Mouse (Mus musculus): Measurements from ENCODE around the gene Gm16867. TPM values are rescaled to one million over a fixed set of nuclear protein-coding genes. Genes with fewer than 3 reads are reported as not detected.
A peak's percentile ranks its signal among the peaks of the same experiment; 100 is the strongest.
"Not testable (repeated sequence)": the region's sequence is repeated elsewhere in the genome, so short reads cannot be mapped to it uniquely, and the experiment has no call there.

The Gm16867 gene
- polyA plus RNA-seq, 1 experiment from 2014 or later: not detected

DNA sequence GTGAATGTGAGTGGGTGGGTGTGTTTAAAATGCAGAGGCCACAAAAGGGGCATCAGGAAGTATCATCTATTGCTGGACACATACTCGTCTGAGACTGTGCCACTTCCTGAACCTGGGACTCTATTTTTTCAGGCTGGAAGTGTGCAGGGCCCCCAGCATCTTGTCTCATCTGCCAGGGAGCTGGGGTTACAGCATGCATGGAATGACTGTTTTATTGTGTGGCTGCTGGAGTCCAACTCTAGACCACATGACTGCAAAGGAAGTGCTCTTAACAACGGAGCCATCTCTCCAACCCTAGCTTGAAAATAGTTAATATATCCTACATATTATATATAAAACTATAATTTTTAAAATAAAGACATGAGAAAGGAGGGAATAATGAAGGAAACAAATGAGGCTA is 29.8 kb downstream of the Gm16867 start:
- not testable (repeated sequence) for H3K4me2 ChIP-seq (ENCODE audit: low read depth, low read length); H3K9ac ChIP-seq (ENCODE audit: low read length); ATAC-seq (ENCODE audit: insufficient read depth, low FRiP score); H3K4me1 ChIP-seq (ENCODE audit: control insufficient read depth, insufficient read depth, low read length); H3K4me3 ChIP-seq (replicated peaks; ENCODE audit: low read length); H3K27ac ChIP-seq (ENCODE audit: low read length); H3K9me3 ChIP-seq (replicated peaks; ENCODE audit: control insufficient read depth, low read length); H3K27me3 ChIP-seq (ENCODE audit: control insufficient read depth, insufficient read depth, low read length); H3K36me3 ChIP-seq (ENCODE audit: control insufficient read depth, insufficient read depth, low read length)
- WGBS: no CpG with 5 or more reads among the region's 2 CpGs

DNA sequence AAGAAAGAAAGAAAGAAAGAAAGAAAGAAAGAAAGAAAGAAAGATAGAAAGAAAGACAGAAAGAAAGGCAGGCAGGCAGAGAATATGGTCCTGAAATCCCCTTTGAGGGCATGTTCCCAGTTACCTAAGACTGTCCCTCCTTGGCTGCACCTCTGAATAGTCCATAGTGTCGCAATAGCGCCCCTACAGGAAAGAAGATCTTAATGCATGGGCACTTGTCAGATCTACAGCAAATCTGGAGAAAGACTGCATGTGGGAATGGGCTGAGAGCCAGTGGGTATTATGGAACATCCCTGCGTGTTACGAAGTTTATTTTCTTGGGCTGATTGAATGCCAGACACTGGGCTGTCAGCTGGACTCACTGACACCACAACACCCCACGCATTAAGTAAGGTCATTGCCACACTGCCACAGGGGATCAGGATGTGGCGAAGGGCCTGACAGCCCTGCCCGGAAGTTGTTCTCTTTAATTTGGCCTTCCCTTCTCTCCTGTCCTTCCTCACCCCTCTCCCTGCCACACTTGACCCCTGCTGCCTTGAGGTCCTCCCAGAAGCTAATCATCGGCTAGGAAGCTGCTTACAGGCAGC is 32.9 kb downstream of the Gm16867 start:
- H3K27ac ChIP-seq (ENCODE audit: low read length); H3K27me3 ChIP-seq (ENCODE audit: control insufficient read depth, insufficient read depth, low read length); H3K4me1 ChIP-seq (ENCODE audit: control insufficient read depth, insufficient read depth, low read length); H3K4me2 ChIP-seq (ENCODE audit: low read depth, low read length); H3K9me3 ChIP-seq (replicated peaks; ENCODE audit: control insufficient read depth, low read length); H3K9ac ChIP-seq (ENCODE audit: low read length); ATAC-seq (ENCODE audit: insufficient read depth, low FRiP score); H3K4me3 ChIP-seq (replicated peaks; ENCODE audit: low read length); H3K36me3 ChIP-seq (ENCODE audit: control insufficient read depth, insufficient read depth, low read length): not testable (repeated sequence)
- no CpG with 5 or more reads among the region's 8 CpGs for WGBS

DNA sequence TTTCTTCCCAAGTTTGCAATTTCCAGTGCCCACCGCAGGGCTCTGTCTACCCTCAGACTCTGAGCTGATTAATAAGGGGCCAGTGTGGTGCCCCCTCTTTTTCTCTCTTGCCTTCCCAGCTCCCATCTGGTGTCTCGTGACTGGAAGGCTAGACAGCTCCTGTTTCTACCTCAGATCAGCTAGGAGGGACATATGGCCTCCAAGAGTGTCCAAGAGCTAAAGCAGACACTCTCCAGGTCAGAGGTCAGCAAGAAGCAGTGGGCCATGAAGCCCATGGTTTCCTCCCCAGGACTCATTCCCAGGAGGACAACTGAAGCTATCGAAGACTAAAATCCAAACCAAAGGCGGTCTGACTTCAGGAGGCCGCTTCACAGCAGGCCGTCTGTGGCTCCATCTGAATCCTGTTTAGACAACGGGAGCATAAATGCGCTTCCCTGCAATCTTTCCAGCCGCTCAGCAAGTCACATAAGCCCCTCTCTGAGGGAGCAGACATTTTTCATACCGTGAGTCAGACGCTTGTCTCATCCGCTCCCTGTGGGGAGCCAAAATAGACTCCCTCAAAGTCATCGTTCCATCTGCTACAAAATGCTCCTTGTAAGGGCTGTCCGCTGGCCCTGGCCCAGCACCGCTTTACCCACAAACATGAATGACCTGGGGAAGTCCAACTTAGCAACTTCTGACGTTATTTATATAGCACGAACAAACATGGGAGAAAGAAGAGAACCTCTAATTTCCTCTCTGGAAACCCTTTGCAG is 35.4 kb downstream of the Gm16867 start:
- not testable (repeated sequence) for H3K36me3 ChIP-seq (ENCODE audit: control insufficient read depth, insufficient read depth, low read length); ATAC-seq (ENCODE audit: insufficient read depth, low FRiP score); H3K4me1 ChIP-seq (ENCODE audit: control insufficient read depth, insufficient read depth, low read length); H3K27ac ChIP-seq (ENCODE audit: low read length); H3K9ac ChIP-seq (ENCODE audit: low read length); H3K4me3 ChIP-seq (replicated peaks; ENCODE audit: low read length); H3K9me3 ChIP-seq (replicated peaks; ENCODE audit: control insufficient read depth, low read length); H3K4me2 ChIP-seq (ENCODE audit: low read depth, low read length); H3K27me3 ChIP-seq (ENCODE audit: control insufficient read depth, insufficient read depth, low read length)
- WGBS: no CpG with 5 or more reads among the region's 17 CpGs

DNA sequence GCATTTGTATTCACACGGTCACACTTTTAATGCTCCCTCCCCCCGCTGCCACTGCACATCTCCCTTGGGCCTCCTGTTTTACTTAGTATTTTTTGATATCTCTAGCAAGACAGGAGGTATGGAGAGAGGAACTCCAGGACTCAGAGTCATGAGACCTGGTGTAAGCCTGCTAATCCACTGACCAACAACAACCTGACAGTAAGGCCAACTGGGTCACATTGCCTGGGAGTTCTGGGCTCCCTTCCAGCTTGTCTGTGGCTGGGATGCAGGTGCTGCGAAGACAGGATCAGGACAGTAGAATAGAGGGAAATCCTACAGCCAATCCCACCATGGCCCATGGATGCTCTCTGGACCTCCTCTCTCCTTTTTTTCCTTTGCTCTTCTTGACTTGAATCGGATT is 38.7 kb downstream of the Gm16867 start:
- not testable (repeated sequence) for H3K4me1 ChIP-seq (ENCODE audit: control insufficient read depth, insufficient read depth, low read length); ATAC-seq (ENCODE audit: insufficient read depth, low FRiP score); H3K4me3 ChIP-seq (replicated peaks; ENCODE audit: low read length); H3K27ac ChIP-seq (ENCODE audit: low read length); H3K27me3 ChIP-seq (ENCODE audit: control insufficient read depth, insufficient read depth, low read length); H3K4me2 ChIP-seq (ENCODE audit: low read depth, low read length); H3K9me3 ChIP-seq (replicated peaks; ENCODE audit: control insufficient read depth, low read length); H3K9ac ChIP-seq (ENCODE audit: low read length); H3K36me3 ChIP-seq (ENCODE audit: control insufficient read depth, insufficient read depth, low read length)
- no CpG with 5 or more reads among the region's 4 CpGs for WGBS

DNA sequence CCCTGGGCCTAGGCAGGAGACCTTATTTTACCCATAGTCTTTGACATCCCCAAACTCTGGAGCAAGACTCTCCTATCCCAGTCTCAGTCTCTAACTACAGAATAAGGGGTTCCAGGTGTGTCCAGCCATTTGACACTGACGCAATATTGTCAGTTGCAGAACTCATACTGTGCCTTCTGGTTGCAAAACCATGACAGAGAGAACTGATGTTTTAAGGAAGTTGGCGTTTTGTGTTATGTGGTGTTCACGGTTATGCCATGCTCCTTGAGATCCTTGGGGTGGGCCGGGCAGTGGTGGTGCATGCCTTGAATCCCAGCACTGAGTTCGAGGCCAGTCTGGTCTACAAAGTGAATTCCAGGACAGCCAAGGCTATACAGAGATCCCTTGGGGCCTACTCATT is 45.5 kb downstream of the Gm16867 start:
- ATAC-seq (ENCODE audit: insufficient read depth, low FRiP score); H3K9ac ChIP-seq (ENCODE audit: low read length); H3K4me3 ChIP-seq (replicated peaks; ENCODE audit: low read length); H3K36me3 ChIP-seq (ENCODE audit: control insufficient read depth, insufficient read depth, low read length); H3K27ac ChIP-seq (ENCODE audit: low read length); H3K4me2 ChIP-seq (ENCODE audit: low read depth, low read length); H3K9me3 ChIP-seq (replicated peaks; ENCODE audit: control insufficient read depth, low read length); H3K4me1 ChIP-seq (ENCODE audit: control insufficient read depth, insufficient read depth, low read length); H3K27me3 ChIP-seq (ENCODE audit: control insufficient read depth, insufficient read depth, low read length): not testable (repeated sequence)
- no CpG with 5 or more reads among the region's 5 CpGs for WGBS

DNA sequence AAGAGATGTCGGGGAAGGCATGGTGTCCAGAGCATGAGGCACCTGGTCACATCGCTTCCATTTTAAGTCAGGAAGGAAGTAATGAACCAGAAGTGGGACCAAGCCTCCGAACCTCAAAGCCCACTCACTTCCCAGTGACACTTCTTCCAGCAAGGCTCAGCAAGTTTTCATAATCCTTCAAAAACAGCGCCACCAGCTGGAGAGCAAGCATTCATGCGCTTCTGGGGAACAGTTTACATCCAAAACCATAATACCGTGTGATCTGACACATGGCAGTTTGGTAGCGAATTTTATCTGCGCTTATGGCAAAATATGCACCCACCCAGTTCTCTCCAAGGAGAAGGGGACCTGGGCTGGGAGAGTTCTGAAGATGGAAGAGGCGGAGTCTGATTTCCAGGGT is 48.5 kb downstream of the Gm16867 start:
- not testable (repeated sequence) for H3K9me3 ChIP-seq (replicated peaks; ENCODE audit: control insufficient read depth, low read length); ATAC-seq (ENCODE audit: insufficient read depth, low FRiP score); H3K27me3 ChIP-seq (ENCODE audit: control insufficient read depth, insufficient read depth, low read length); H3K36me3 ChIP-seq (ENCODE audit: control insufficient read depth, insufficient read depth, low read length); H3K9ac ChIP-seq (ENCODE audit: low read length); H3K4me2 ChIP-seq (ENCODE audit: low read depth, low read length); H3K27ac ChIP-seq (ENCODE audit: low read length); H3K4me3 ChIP-seq (replicated peaks; ENCODE audit: low read length); H3K4me1 ChIP-seq (ENCODE audit: control insufficient read depth, insufficient read depth, low read length)
- no CpG with 5 or more reads among the region's 9 CpGs for WGBS

DNA sequence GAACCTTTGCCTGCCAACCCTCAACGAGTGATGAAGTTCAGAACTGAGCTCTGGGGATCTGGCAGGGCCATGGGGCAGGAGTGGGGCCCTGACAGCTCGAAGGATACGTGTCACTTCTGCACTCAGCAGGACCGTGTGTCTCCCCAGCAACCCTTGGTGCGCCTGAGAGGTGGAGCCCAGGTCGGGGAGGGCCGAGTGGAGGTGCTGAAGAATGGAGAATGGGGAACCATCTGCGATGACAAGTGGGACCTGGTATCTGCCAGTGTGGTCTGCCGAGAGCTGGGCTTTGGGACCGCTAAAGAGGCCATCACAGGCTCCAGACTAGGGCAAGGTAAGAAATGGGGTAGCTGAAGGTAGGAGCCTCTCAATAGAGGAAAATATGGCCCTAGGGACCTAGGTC is 54.3 kb downstream of the Gm16867 start:
- WGBS: no CpG with 5 or more reads among the region's 10 CpGs
- H3K36me3 ChIP-seq (ENCODE audit: control insufficient read depth, insufficient read depth, low read length); H3K4me2 ChIP-seq (ENCODE audit: low read depth, low read length); ATAC-seq (ENCODE audit: insufficient read depth, low FRiP score); H3K27ac ChIP-seq (ENCODE audit: low read length); H3K4me1 ChIP-seq (ENCODE audit: control insufficient read depth, insufficient read depth, low read length); H3K4me3 ChIP-seq (replicated peaks; ENCODE audit: low read length); H3K27me3 ChIP-seq (ENCODE audit: control insufficient read depth, insufficient read depth, low read length); H3K9me3 ChIP-seq (replicated peaks; ENCODE audit: control insufficient read depth, low read length); H3K9ac ChIP-seq (ENCODE audit: low read length): not testable (repeated sequence)

DNA sequence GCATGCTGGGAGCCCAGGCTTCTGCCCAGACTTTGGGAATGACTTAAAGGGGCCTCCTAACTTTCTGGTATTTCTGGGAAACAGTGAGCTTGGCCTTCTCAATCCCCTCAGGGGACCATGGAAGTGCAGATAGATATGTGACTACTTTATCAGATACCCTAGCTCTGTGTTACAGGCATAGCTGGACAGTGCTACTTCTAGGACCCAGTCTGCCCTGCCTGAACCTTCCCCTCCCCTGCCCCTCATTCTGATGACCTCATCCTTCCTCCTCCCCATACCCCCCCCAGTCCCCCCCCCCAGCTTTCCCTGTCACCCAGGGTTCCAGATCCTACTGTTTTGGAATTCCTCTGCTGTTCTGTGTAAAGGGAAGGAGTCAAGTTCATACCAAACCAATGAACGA is 56.2 kb downstream of the Gm16867 start:
- H3K4me3 ChIP-seq (replicated peaks; ENCODE audit: low read length); ATAC-seq (ENCODE audit: insufficient read depth, low FRiP score); H3K9me3 ChIP-seq (replicated peaks; ENCODE audit: control insufficient read depth, low read length); H3K36me3 ChIP-seq (ENCODE audit: control insufficient read depth, insufficient read depth, low read length); H3K4me2 ChIP-seq (ENCODE audit: low read depth, low read length); H3K9ac ChIP-seq (ENCODE audit: low read length); H3K4me1 ChIP-seq (ENCODE audit: control insufficient read depth, insufficient read depth, low read length); H3K27ac ChIP-seq (ENCODE audit: low read length); H3K27me3 ChIP-seq (ENCODE audit: control insufficient read depth, insufficient read depth, low read length): not testable (repeated sequence)
- WGBS: no CpG with 5 or more reads among the region's 1 CpGs

DNA sequence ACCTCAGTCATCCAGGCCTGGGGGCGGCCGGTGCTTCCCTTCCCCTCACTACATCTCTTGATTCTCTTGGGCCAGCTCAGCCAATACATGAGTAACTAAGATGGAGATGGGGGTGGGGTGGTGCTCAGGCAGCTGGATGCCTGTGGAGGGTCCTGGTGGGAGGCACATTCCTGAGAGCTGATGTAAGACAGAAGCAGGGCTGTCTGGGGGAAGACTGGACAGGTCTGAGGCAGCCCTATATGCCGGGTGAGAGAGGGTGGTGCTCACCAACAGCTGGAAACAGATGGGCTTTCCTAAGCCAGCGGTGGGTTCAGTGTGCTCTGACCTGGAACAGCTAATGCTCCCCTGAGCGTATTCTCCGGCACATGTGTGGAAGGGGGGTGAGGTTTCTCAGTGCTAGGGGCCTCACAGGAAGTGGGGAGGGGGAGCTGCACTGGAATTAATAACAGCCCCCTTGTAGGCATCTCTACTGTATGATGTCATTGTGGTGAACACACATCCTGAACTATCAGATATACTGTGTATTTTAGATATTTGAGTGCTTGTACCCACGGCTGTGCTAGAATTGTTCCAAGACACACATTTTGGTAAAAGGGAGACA is 60.0 kb downstream of the Gm16867 start:
- H3K4me3 ChIP-seq (replicated peaks; ENCODE audit: low read length); H3K4me1 ChIP-seq (ENCODE audit: control insufficient read depth, insufficient read depth, low read length); H3K4me2 ChIP-seq (ENCODE audit: low read depth, low read length); H3K9me3 ChIP-seq (replicated peaks; ENCODE audit: control insufficient read depth, low read length); H3K36me3 ChIP-seq (ENCODE audit: control insufficient read depth, insufficient read depth, low read length); H3K27ac ChIP-seq (ENCODE audit: low read length); H3K27me3 ChIP-seq (ENCODE audit: control insufficient read depth, insufficient read depth, low read length); H3K9ac ChIP-seq (ENCODE audit: low read length): not testable (repeated sequence)
- ATAC-seq (ENCODE audit: insufficient read depth, low FRiP score): peak; percentile 90
- WGBS: no CpG with 5 or more reads among the region's 7 CpGs
